Mouse (Mus musculus) neural tube, embryonic 12.5 days (tissue): ENCODE measurements around the gene Gng13. TPM values are rescaled to one million over a fixed set of nuclear protein-coding genes. Genes with fewer than 3 reads are reported as not detected.
A peak's percentile ranks its signal among the peaks of the same experiment; 100 is the strongest.

Source experiments
- ATAC-seq: fragments of 200-750 bp; cut with Nextera tagmentation; 2 replicates; pipeline ENCODE4 v1.8.0; 2017; ENCODE audit warnings: low read depth, mild to moderate bottlenecking, moderate TSS enrichment, moderate library complexity; ENCODE audit not compliant: low FRiP score
- H3K27ac ChIP-seq: fragments of 300-500 bp; sonication (generic); 2 replicates; pipeline ENCODE4 v1.5.1; 2016
- H3K27me3 ChIP-seq: fragments of 300-500 bp; sonication (generic); replicated peaks from 2 replicates; pipeline ENCODE4 v1.6.1; 2016; ENCODE audit warnings: mild to moderate bottlenecking
- H3K36me3 ChIP-seq: fragments of 300-500 bp; sonication (generic); 2 replicates; pipeline ENCODE4 v1.6.1; 2016; ENCODE audit warnings: mild to moderate bottlenecking
- H3K4me1 ChIP-seq: fragments of 300-500 bp; sonication (generic); 2 replicates; pipeline ENCODE4 v1.6.1; 2016
- H3K4me2 ChIP-seq: fragments of 300-500 bp; sonication (generic); replicated peaks from 2 replicates; pipeline ENCODE4 v1.6.1; 2016; ENCODE audit warnings: mild to moderate bottlenecking
- H3K4me3 ChIP-seq: fragments of 300-500 bp; sonication (generic); 2 replicates; pipeline ENCODE4 v1.5.1; 2016
- H3K9ac ChIP-seq: fragments of 300-500 bp; sonication (generic); 2 replicates; pipeline ENCODE4 v1.6.1; 2016; ENCODE audit warnings: mild to moderate bottlenecking
- H3K9me3 ChIP-seq: fragments of 300-500 bp; sonication (generic); 2 replicates; pipeline ENCODE4 v1.6.1; 2016; ENCODE audit warnings: mild to moderate bottlenecking
- WGBS: fragments of 180-500 bp; shearing (Covaris S2); methylation state at CpG from one replicate; pipeline ENCODE4 v1.1.7; 2016; 5-methylcytosine and 5-hydroxymethylcytosine counted together
- microRNA-seq: library from miRNA; unstranded; fragments of <30 nt; microRNA quantifications from one replicate; pipeline ENCODE4, GENCODE M21; 2017
- polyA plus RNA-seq: library from polyadenylated mRNA; unstranded; fragments of >200 nt; fragmentation: Nextera tagmentation; extraction: Ambion mirVana; gene quantifications from 2 replicates; pipeline ENCODE4 v1.2.1, GENCODE M21; 2016

The Gng13 gene
- polyA plus RNA-seq, 1 experiment from 2014 or later, result 2.1 TPM

- Histone ChIP-seq H3K9me3 (no peaks in the 10 kb centered on the region), H3K27ac (no peak overlapping the region), H3K4me1 (no peaks in the 10 kb centered on the region), H3K36me3 (no peaks in the 10 kb centered on the region), H3K4me2 (no peak overlapping the region), H3K27me3 (no peaks in the 10 kb centered on the region), H3K9ac (no peak overlapping the region), H3K4me3 (no peak overlapping the region)
- ATAC-seq, result no peak
- WGBS, result 75% methylated on average over 8 of the region's 8 CpGs
These were observed 43.2 kb downstream of the Gng13 start for GRCm38 (mm10) chr17:25760148-25760547.

- no peaks in the 10 kb centered on the region for H3K4me1 ChIP-seq
- no peak overlapping the region for H3K4me2 ChIP-seq
- no peak overlapping the region for H3K9ac ChIP-seq
- H3K27me3 ChIP-seq, result no peaks in the 10 kb centered on the region
- H3K9me3 ChIP-seq, result no peaks in the 10 kb centered on the region
- no peak for ATAC-seq
- no peak overlapping the region for H3K27ac ChIP-seq
- no peak overlapping the region for H3K4me3 ChIP-seq
- WGBS, result 59% methylated on average over 4 of the region's 4 CpGs
- no peaks in the 10 kb centered on the region for H3K36me3 ChIP-seq
These were observed 44.6 kb downstream of the Gng13 start for GRCm38 (mm10) chr17:25761561-25761970.

GRCm38 (mm10) chr17:25762591-25762990, 45.6 kb downstream of the Gng13 start:
- Histone ChIP-seq H3K4me1 (no peaks in the 10 kb centered on the region), H3K27me3 (no peaks in the 10 kb centered on the region; the same call in 1 of the 2 replicates), H3K27ac (no peak overlapping the region), H3K4me3 (no peak overlapping the region), H3K9me3 (no peaks in the 10 kb centered on the region), H3K4me2 (no peak overlapping the region), H3K9ac (no peak overlapping the region), H3K36me3 (no peaks in the 10 kb centered on the region)
- no peak for ATAC-seq
- 30% methylated on average over 3 of the region's 3 CpGs for WGBS

GRCm38 (mm10) chr17:25765886-25766285, 48.9 kb downstream of the Gng13 start:
- Histone ChIP-seq H3K9ac (no peak overlapping the region), H3K4me2 (no peak overlapping the region), H3K27ac (no peak overlapping the region), H3K4me3 (no peak overlapping the region), H3K4me1 (no peaks in the 10 kb centered on the region), H3K27me3 (no peaks in the 10 kb centered on the region; the same call in 1 of the 2 replicates), H3K36me3 (no peaks in the 10 kb centered on the region), H3K9me3 (no peaks in the 10 kb centered on the region)
- ATAC-seq, result peak; percentile 48; the same call in 1 of the 2 replicates
- WGBS, result 37% methylated on average over 5 of the region's 5 CpGs

Small RNAs within 50 kb of the gene (microRNA-seq; reads per million reads assigned to microRNA genes)
- gene Gm25083, result not detected

Other genes with a start within 250 kb of the Gng13 start
- gene Sstr5, start 219.9 kb upstream of the Gng13 start, polyA plus RNA-seq, result 0.18 TPM in 1 of 2 replicates, not detected in the other
- gene Sox8, start 146.5 kb upstream of the Gng13 start, polyA plus RNA-seq, result 8.1 and 9.5 TPM in 2 replicates
- gene Lmf1, start 138.1 kb upstream of the Gng13 start, polyA plus RNA-seq, result 25.2 and 25.8 TPM in 2 replicates
- 24.9 and 25.6 TPM in 2 replicates for gene Chtf18, start 10.2 kb downstream of the Gng13 start, polyA plus RNA-seq
- 20.5 and 22.1 TPM in 2 replicates for gene Rpusd1, start 10.5 kb downstream of the Gng13 start, polyA plus RNA-seq
- not detected in 2 replicates for gene Mslnl, start 18.9 kb downstream of the Gng13 start, polyA plus RNA-seq
- gene Msln, start 37.2 kb downstream of the Gng13 start, polyA plus RNA-seq, result 0.27 and 0.38 TPM in 2 replicates
- gene Narfl, start 56.6 kb downstream of the Gng13 start, polyA plus RNA-seq, result 25.5 and 29.2 TPM in 2 replicates
- 102 and 103 TPM in 2 replicates for gene Haghl, start 68.5 kb downstream of the Gng13 start, polyA plus RNA-seq
- 0.33 and 0.57 TPM in 2 replicates for gene Ccdc78, start 69.4 kb downstream of the Gng13 start, polyA plus RNA-seq
- gene Fam173a, start 75.7 kb downstream of the Gng13 start, polyA plus RNA-seq, result 75.3 and 84.6 TPM in 2 replicates
- 1.0 and 1.9 TPM in 2 replicates for gene AC134908.4, start 78.5 kb downstream of the Gng13 start, polyA plus RNA-seq
- gene Metrn, start 80.0 kb downstream of the Gng13 start, polyA plus RNA-seq, result 80.7 and 92.0 TPM in 2 replicates
- gene Fbxl16, start 91.9 kb downstream of the Gng13 start, polyA plus RNA-seq, result 25.8 and 27.0 TPM in 2 replicates
- 27.6 and 28.6 TPM in 2 replicates for gene Wdr24, start 106.5 kb downstream of the Gng13 start, polyA plus RNA-seq
- 67.7 and 72.6 TPM in 2 replicates for gene Jmjd8, start 111.7 kb downstream of the Gng13 start, polyA plus RNA-seq
- 293 and 301 TPM in 2 replicates for gene Stub1, start 116.2 kb downstream of the Gng13 start, polyA plus RNA-seq
- gene Rhbdl1, start 120.1 kb downstream of the Gng13 start, polyA plus RNA-seq, result 8.1 and 8.6 TPM in 2 replicates
- 3.9 and 4.8 TPM in 2 replicates for gene Gm20683, start 124.6 kb downstream of the Gng13 start, polyA plus RNA-seq
- 18.4 and 20.1 TPM in 2 replicates for gene Rhot2, start 127.7 kb downstream of the Gng13 start, polyA plus RNA-seq
- gene Wdr90, start 144.3 kb downstream of the Gng13 start, polyA plus RNA-seq, result 23.6 and 24.9 TPM in 2 replicates
- gene Mcrip2, start 151.6 kb downstream of the Gng13 start, polyA plus RNA-seq, result 6.8 and 7.2 TPM in 2 replicates
- 52.0 and 56.9 TPM in 2 replicates for gene Mettl26, start 157.9 kb downstream of the Gng13 start, polyA plus RNA-seq
- 0.63 and 0.86 TPM in 2 replicates for gene Wfikkn1, start 163.7 kb downstream of the Gng13 start, polyA plus RNA-seq
- gene Rab40c, start 202.6 kb downstream of the Gng13 start, polyA plus RNA-seq, result 47.7 and 49.3 TPM in 2 replicates
- gene Pigq, start 227.8 kb downstream of the Gng13 start, polyA plus RNA-seq, result 54.7 and 57.3 TPM in 2 replicates
- gene Nhlrc4, start 227.8 kb downstream of the Gng13 start, polyA plus RNA-seq, result 0.11 and 0.14 TPM in 2 replicates
- gene A930017K11Rik, start 235.4 kb downstream of the Gng13 start, polyA plus RNA-seq, result 0.08 TPM in 2 replicates